Mouse (Mus musculus) myocyte (in vitro differentiated cells): ENCODE data around the gene Fam163b. TPM values are rescaled to one million over a fixed set of nuclear protein-coding genes. Genes with fewer than 3 reads are reported as not detected.

Experiments
- H3K27me3 ChIP-seq: one replicate; pipeline ENCODE4 v1.6.1; 2011; ENCODE audit not compliant: control insufficient read depth, insufficient read depth, insufficient read length
- H3K36me3 ChIP-seq: one replicate; pipeline ENCODE4 v1.6.1; 2011; ENCODE audit not compliant: control insufficient read depth, insufficient read depth
- H3K4me2 ChIP-seq: one replicate; pipeline ENCODE4 v1.6.1; 2011; ENCODE audit warnings: low read depth, control low read depth
- H3K4me3 ChIP-seq: one replicate; pipeline ENCODE4 v1.5.1; 2011; ENCODE audit warnings: mild to moderate bottlenecking, control low read depth, moderate library complexity
- H3K79me2 ChIP-seq: one replicate; pipeline ENCODE4 v1.6.1; 2011; ENCODE audit not compliant: control insufficient read depth, insufficient read depth
- H3ac ChIP-seq: one replicate; pipeline ENCODE4 v1.6.1; 2011; ENCODE audit not compliant: control insufficient read depth, insufficient read length
- CEBPB ChIP-seq: IDR thresholded peaks from 2 replicates; pipeline ENCODE4 v1.6.1; 2011; ENCODE audit warnings: mild to moderate bottlenecking, moderate library complexity; ENCODE audit not compliant: poor library complexity, insufficient read depth, severe bottlenecking
- E2F4 ChIP-seq: IDR thresholded peaks from one replicate; pipeline ENCODE4 v1.6.1; 2011; ENCODE audit warnings: mild to moderate bottlenecking, control low read depth, moderate library complexity; ENCODE audit not compliant: insufficient read depth
- MAX ChIP-seq: IDR thresholded peaks from one replicate; pipeline ENCODE4 v1.6.1; 2011; ENCODE audit warnings: low read depth, mild to moderate bottlenecking, control low read depth
- MYOD1 ChIP-seq, 3 experiments: IDR thresholded peaks; one replicate each; pipeline ENCODE4 v1.6.1; 2011; ENCODE audit warnings: control low read depth in 2 of 3, low read depth in 2 of 3, mild to moderate bottlenecking in 2 of 3, moderate library complexity in 1 of 3; ENCODE audit not compliant: insufficient read length in 2 of 3, control insufficient read depth in 1 of 3
- MYOG ChIP-seq, 3 experiments: IDR thresholded peaks; one replicate each; pipeline ENCODE4 v1.6.1; 2011; ENCODE audit warnings: control low read depth in 2 of 3, low read depth in 2 of 3, mild to moderate bottlenecking in 2 of 3; ENCODE audit not compliant: insufficient read length in 2 of 3, control insufficient read depth in 1 of 3, insufficient read depth in 1 of 3
- POLR2A ChIP-seq: IDR thresholded peaks from one replicate; pipeline ENCODE4 v1.6.1; 2011; ENCODE audit warnings: low read depth, mild to moderate bottlenecking, control low read depth, moderate library complexity; ENCODE audit not compliant: insufficient read length
- POLR2AphosphoS2 ChIP-seq: IDR thresholded peaks from one replicate; pipeline ENCODE4 v1.6.1; 2011; ENCODE audit warnings: low read depth, control low read depth; ENCODE audit not compliant: insufficient read length
- REST ChIP-seq: IDR thresholded peaks from one replicate; pipeline ENCODE4 v1.6.1; 2011; ENCODE audit warnings: mild to moderate bottlenecking, control low read depth, moderate library complexity; ENCODE audit not compliant: insufficient read depth, insufficient read length
- SRF ChIP-seq: IDR thresholded peaks from one replicate; pipeline ENCODE4 v1.6.1; 2011; ENCODE audit warnings: low read depth; ENCODE audit not compliant: control insufficient read depth, insufficient read length
- TCF12 ChIP-seq: IDR thresholded peaks from one replicate; pipeline ENCODE4 v1.6.1; 2011; ENCODE audit warnings: mild to moderate bottlenecking, control low read depth; ENCODE audit not compliant: poor library complexity, insufficient read depth, severe bottlenecking
- TCF3 ChIP-seq: IDR thresholded peaks from one replicate; pipeline ENCODE4 v1.6.1; 2011; ENCODE audit warnings: low read depth, control low read depth; ENCODE audit not compliant: insufficient read length
- USF1 ChIP-seq: IDR thresholded peaks from one replicate; pipeline ENCODE4 v1.6.1; 2011; ENCODE audit warnings: low read depth, mild to moderate bottlenecking, control low read depth, moderate library complexity
- polyA plus RNA-seq: library from polyadenylated mRNA; unstranded; fragments of >200 nt; fragmentation: generic; extraction: Trizol; gene quantifications from one replicate; pipeline ENCODE4 v1.2.1, GENCODE M21; 2012; ENCODE audit warnings: missing spikeins

Fam163b gene
- polyA plus RNA-seq, 1 experiment = 0.04 TPM

DNA sequence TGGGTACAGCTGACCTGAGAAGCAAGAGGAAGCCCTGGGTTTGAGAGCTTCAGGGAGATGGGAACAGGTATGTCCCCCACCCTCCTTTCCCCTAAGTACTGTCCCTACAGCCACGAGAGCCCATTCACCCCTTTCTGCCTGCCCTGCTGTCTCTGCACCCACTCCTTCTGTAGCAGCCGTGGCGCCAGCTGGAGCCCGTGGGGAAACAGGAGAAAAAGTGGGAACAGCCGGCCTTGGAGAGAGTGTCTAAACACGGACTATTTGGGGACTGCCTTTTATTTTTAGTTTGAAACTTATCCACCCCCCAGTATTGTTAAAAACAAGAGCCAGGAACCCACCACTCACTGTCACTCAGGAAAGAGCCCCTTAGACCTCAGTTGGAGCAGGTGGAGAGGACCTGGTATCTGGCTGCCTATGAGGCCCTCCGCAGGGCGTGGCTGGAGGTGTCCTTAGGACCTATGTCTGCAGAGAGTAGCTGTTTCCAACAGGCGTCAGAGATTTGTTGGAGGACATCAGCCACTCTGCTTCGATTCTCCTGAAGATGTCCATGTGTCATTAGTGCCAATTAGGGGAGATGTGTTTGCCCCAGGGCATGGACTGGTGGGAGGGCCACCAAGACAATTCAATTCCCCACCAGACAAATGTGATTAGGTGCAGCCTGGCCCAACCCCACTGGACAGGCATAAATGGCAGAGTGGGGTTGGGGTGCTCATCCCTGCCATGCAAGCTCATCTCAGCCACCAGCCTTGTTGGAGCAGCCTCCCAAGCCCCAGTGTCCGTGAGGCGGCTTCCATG lies 22.7 kb upstream of the Fam163b start, which contains the start of gene Dbh:
Dbh (plus strand) TSS at position 438 of the 795 bp plus-strand sequence.
- Histone ChIP-seq H3K36me3 (no peaks in the 10 kb centered on the region), H3ac (no peak within 1 kb of the TSS), H3K79me2 (no peaks in the 10 kb centered on the region), H3K4me2 (no peak within 1 kb of the TSS), H3K27me3 (peaks cover 47% of the 10 kb centered on the region), H3K4me3 (no peak within 1 kb of the TSS)
- TF ChIP-seq MYOG (IDR thresholded peaks at IDR 0.05; ENCODE audit: control insufficient read depth in 1 of 3, insufficient read depth in 1 of 3, insufficient read length in 2 of 3, low read depth in 2 of 3) (no peak), TCF12 (no peak), POLR2A (no peak), CEBPB (no peak), POLR2AphosphoS2 (no peak), USF1 (no peak), MAX (no peak), MYOD1 (IDR thresholded peaks at IDR 0.05; ENCODE audit: control insufficient read depth in 1 of 3, insufficient read length in 2 of 3, low read depth in 2 of 3) (no peak), TCF3 (no peak), SRF (no peak), REST (no peak), E2F4 (no peak)

DNA sequence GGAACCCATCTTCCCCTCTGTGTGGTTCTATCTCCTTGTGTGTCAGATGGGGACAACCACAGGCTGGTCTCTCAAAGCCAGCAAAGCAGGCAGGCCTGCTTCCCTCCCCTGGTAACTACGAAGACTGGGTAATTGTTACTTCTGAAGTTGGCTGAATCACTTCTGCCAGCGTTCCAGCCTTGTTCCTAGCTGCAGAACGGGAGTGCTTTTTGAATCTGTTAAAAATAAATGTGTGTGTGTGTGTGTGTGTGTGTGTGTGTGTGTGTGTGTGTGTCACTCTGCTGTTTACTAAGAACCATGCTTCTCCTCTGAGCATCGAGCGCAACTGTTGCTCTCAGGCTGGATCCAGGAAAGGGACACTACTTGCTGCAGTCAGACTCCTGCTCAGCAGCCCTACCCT lies 21.6 kb upstream of the Fam163b start:
- no peak for TF ChIP-seq TCF12
- no peak for TF ChIP-seq E2F4
- TF ChIP-seq USF1 = no peak
- no peak for TF ChIP-seq SRF
- TF ChIP-seq CEBPB = no peak
- no peak for TF ChIP-seq MYOG (IDR thresholded peaks at IDR 0.05; ENCODE audit: control insufficient read depth in 1 of 3, insufficient read depth in 1 of 3, insufficient read length in 2 of 3, low read depth in 2 of 3)
- no peak for TF ChIP-seq REST
- no peak for TF ChIP-seq MYOD1 (IDR thresholded peaks at IDR 0.05; ENCODE audit: control insufficient read depth in 1 of 3, insufficient read length in 2 of 3, low read depth in 2 of 3)
- no peak for TF ChIP-seq MAX
- no peak for TF ChIP-seq POLR2AphosphoS2
- TF ChIP-seq TCF3 = no peak
- TF ChIP-seq POLR2A = no peak
- H3K36me3 ChIP-seq = no peaks in the 10 kb centered on the region
- H3K27me3 ChIP-seq = peaks cover 40% of the 10 kb centered on the region
- no peaks in the 10 kb centered on the region for H3K79me2 ChIP-seq
- no peak overlapping the region for H3K4me2 ChIP-seq
- no peak overlapping the region for H3K4me3 ChIP-seq
- no peak overlapping the region for H3ac ChIP-seq

DNA sequence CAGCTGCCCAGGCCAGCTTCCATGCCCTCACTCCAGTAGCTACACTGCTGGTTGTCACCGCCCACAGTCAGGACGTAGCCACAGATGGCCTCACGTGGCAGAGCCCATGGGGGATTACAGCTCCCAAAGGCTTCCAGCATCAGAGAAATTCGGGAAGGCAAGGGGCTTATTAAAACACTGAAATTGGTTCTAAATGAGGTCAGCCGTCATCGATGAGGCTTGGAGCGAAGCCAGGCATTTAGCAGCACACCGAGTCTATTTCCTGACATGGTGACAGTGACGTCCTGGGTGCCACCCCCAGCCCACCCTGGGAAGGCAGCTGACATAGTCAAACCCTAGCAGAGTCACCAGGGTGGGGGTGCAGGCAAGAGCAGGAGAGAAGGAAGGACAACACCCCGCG lies 20.4 kb upstream of the Fam163b start:
- Histone ChIP-seq H3K27me3 (peaks cover 40% of the 10 kb centered on the region), H3K4me3 (no peak overlapping the region), H3K4me2 (no peak overlapping the region), H3ac (no peak overlapping the region), H3K79me2 (no peaks in the 10 kb centered on the region), H3K36me3 (no peaks in the 10 kb centered on the region)
- TF ChIP-seq MYOG (IDR thresholded peaks at IDR 0.05; ENCODE audit: control insufficient read depth in 1 of 3, insufficient read depth in 1 of 3, insufficient read length in 2 of 3, low read depth in 2 of 3) (no peak), MYOD1 (IDR thresholded peaks at IDR 0.05; ENCODE audit: control insufficient read depth in 1 of 3, insufficient read length in 2 of 3, low read depth in 2 of 3) (no peak), USF1 (no peak), CEBPB (no peak), POLR2A (no peak), REST (no peak), MAX (no peak)

DNA sequence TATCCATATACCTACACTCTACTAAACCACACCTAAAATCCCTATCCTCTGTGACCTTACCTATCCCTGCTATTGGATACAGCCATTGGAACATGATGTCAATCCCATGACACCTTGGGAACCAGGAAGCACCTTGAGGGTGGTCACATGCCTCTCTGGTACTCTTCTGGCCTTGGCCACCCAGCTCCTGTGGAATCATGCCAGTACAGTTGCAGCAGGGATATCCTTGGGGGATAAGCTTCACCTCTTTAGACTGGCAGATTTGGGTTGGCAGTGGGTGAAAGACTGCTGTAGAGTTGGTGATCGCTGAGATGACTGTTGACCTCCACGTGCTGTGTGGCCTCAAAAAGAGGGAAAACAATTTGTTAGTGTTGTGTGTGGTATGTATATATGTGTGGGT lies 19.2 kb upstream of the Fam163b start:
- Histone ChIP-seq H3K4me3 (no peak overlapping the region), H3K79me2 (no peaks in the 10 kb centered on the region), H3K4me2 (no peak overlapping the region), H3K36me3 (no peaks in the 10 kb centered on the region), H3ac (no peak overlapping the region), H3K27me3 (peaks cover 34% of the 10 kb centered on the region)
- TF ChIP-seq MAX = no peak

DNA sequence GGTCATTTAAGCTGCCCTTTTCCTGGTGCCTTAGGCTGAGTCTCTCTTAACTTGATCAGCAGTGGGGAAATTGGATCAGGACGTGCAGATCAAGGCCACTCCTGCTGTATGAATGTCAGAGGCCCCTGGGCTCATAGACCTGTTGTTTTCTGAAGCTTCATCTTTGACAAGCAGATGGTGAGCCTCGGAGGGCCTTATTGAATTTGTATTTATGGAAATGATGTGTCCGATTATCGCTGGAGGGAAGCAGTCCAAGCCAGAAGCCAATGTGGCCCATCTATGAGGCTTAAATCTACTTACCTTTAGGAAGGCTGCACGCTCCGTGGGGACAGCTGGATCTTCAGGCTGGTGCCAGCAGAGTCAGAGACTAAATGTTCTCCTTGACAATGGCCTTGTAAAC lies 14.3 kb upstream of the Fam163b start:
- TF ChIP-seq TCF12 (no peak), POLR2A (no peak), SRF (no peak), MAX (no peak), MYOG (IDR thresholded peaks at IDR 0.05; ENCODE audit: control insufficient read depth in 1 of 3, insufficient read depth in 1 of 3, insufficient read length in 2 of 3, low read depth in 2 of 3) (no peak), REST (no peak), POLR2AphosphoS2 (no peak), USF1 (no peak), MYOD1 (IDR thresholded peaks at IDR 0.05; ENCODE audit: control insufficient read depth in 1 of 3, insufficient read length in 2 of 3, low read depth in 2 of 3) (no peak), TCF3 (no peak), E2F4 (no peak), CEBPB (no peak)
- Histone ChIP-seq H3K27me3 (peaks cover 25% of the 10 kb centered on the region), H3K4me3 (no peak overlapping the region), H3K79me2 (no peaks in the 10 kb centered on the region), H3K4me2 (no peak overlapping the region), H3K36me3 (no peaks in the 10 kb centered on the region), H3ac (no peak overlapping the region)
